Mouse (Mus musculus) MEL (cell line): ENCODE results near the gene Chgb. TPM values are rescaled to one million over a fixed set of nuclear protein-coding genes. Genes with fewer than 3 reads are reported as not detected.

Source experiments
- DNase-seq: peaks from one replicate; pipeline ENCODE4 v3.0.0; 2011; ENCODE audit warnings: low read depth, low spot score
- H3K27ac ChIP-seq: 2 replicates; pipeline ENCODE4 v1.5.1; 2012; ENCODE audit warnings: low read depth, mild to moderate bottlenecking, control low read depth, low read length, moderate library complexity; ENCODE audit not compliant: control insufficient read depth
- H3K27me3 ChIP-seq, 2 experiments: fragments of 150-350 bp in 1 of 2; sonication (generic) in 1 of 2; 2 replicates each; pipeline ENCODE4 v1.6.1; 2012; ENCODE audit warnings: low read length in 2 of 2, mild to moderate bottlenecking in 2 of 2, improper control_type of control experiment in 1 of 2, moderate library complexity in 1 of 2; ENCODE audit not compliant: insufficient read depth in 2 of 2, control insufficient read depth in 1 of 2
- H3K36me3 ChIP-seq, 2 experiments: 2 replicates each; pipeline ENCODE4 v1.6.1; 2012 to 2014; ENCODE audit warnings: low read length in 2 of 2, improper control_type of control experiment in 1 of 2, inconsistent platforms in 1 of 2, mild to moderate bottlenecking in 1 of 2; ENCODE audit not compliant: insufficient read depth in 2 of 2, control insufficient read depth in 1 of 2
- H3K4me1 ChIP-seq, 2 experiments: fragments of 150-350 bp in 1 of 2; sonication (generic) in 1 of 2; 2 replicates each; pipeline ENCODE4 v1.6.1; 2012; ENCODE audit warnings: low read length in 2 of 2, improper control_type of control experiment in 1 of 2, mild to moderate bottlenecking in 1 of 2; ENCODE audit not compliant: insufficient read depth in 2 of 2, control insufficient read depth in 1 of 2
- H3K4me3 ChIP-seq, 2 experiments: fragments of 150-350 bp in 1 of 2; sonication (generic) in 1 of 2; 2 replicates each; pipeline ENCODE4 v1.5.1; 2012; ENCODE audit warnings: low read depth in 2 of 2, low read length in 2 of 2, mild to moderate bottlenecking in 2 of 2, moderate library complexity in 2 of 2, control low read depth in 1 of 2, improper control_type of control experiment in 1 of 2; ENCODE audit not compliant: control insufficient read depth in 1 of 2, insufficient read depth in 1 of 2
- H3K79me2 ChIP-seq: 2 replicates; pipeline ENCODE4 v1.6.1; 2012; ENCODE audit warnings: mild to moderate bottlenecking, low read length, moderate library complexity; ENCODE audit not compliant: control insufficient read depth, poor library complexity, insufficient read depth
- H3K9ac ChIP-seq: 2 replicates; pipeline ENCODE4 v1.6.1; 2012; ENCODE audit warnings: low read depth, mild to moderate bottlenecking, control low read depth, low read length, moderate library complexity; ENCODE audit not compliant: control insufficient read depth, poor library complexity, severe bottlenecking
- H3K9me3 ChIP-seq: fragments of 150-350 bp; sonication (generic); replicated peaks from 2 replicates; pipeline ENCODE4 v1.6.1; 2012; ENCODE audit warnings: mild to moderate bottlenecking, low read length, improper control_type of control experiment, moderate library complexity; ENCODE audit not compliant: insufficient read depth
- EP300 ChIP-seq, 2 experiments: IDR thresholded peaks; 2 replicates each; pipeline ENCODE4 v1.6.1; 2011; ENCODE audit warnings: improper control_type of control experiment in 2 of 2, low read length in 2 of 2, low read depth in 1 of 2, mild to moderate bottlenecking in 1 of 2
- GABPA ChIP-seq: IDR thresholded peaks from 2 replicates; pipeline ENCODE4 v1.6.1; 2012; ENCODE audit warnings: low read depth, mild to moderate bottlenecking, inconsistent platforms, low read length, improper control_type of control experiment, moderate library complexity
- JUND ChIP-seq: IDR thresholded peaks from 2 replicates; pipeline ENCODE4 v1.6.1; 2011; ENCODE audit warnings: low read depth, mild to moderate bottlenecking, improper control_type of control experiment, low read length
- MAX ChIP-seq: IDR thresholded peaks from 2 replicates; pipeline ENCODE4 v1.6.1; 2011; ENCODE audit warnings: low read length, improper control_type of control experiment
- MAZ ChIP-seq: IDR thresholded peaks from 2 replicates; pipeline ENCODE4 v1.6.1; 2012; ENCODE audit warnings: low read depth, mild to moderate bottlenecking, inconsistent platforms, low read length, improper control_type of control experiment
- MYC ChIP-seq: IDR thresholded peaks from 2 replicates; pipeline ENCODE4 v1.6.1; 2011; ENCODE audit warnings: low read depth, mild to moderate bottlenecking, low read length, improper control_type of control experiment, moderate library complexity
- NELFE ChIP-seq: IDR thresholded peaks from 2 replicates; pipeline ENCODE4 v1.6.1; 2011; ENCODE audit warnings: low read depth, low read length, improper control_type of control experiment
- POLR2A ChIP-seq, 2 experiments: IDR thresholded peaks; 2 replicates each; pipeline ENCODE4 v1.6.1; 2011 to 2012; ENCODE audit warnings: low read length in 2 of 2, mild to moderate bottlenecking in 2 of 2, control low read depth in 1 of 2, improper control_type of control experiment in 1 of 2, low read depth in 1 of 2, moderate library complexity in 1 of 2; ENCODE audit not compliant: control insufficient read depth in 1 of 2, insufficient read depth in 1 of 2, poor library complexity in 1 of 2
- POLR2AphosphoS2 ChIP-seq: IDR thresholded peaks from 2 replicates; pipeline ENCODE4 v1.6.1; 2011; ENCODE audit warnings: low read length, improper control_type of control experiment
- TAL1 ChIP-seq: IDR thresholded peaks from 2 replicates; pipeline ENCODE4 v1.6.1; 2012; ENCODE audit warnings: mild to moderate bottlenecking, inconsistent platforms, low read length, moderate library complexity, mixed read lengths
- USF2 ChIP-seq, 2 experiments: IDR thresholded peaks; 2 replicates each; pipeline ENCODE4 v1.6.1; 2011 to 2012; ENCODE audit warnings: improper control_type of control experiment in 2 of 2, low read length in 2 of 2, borderline replicate concordance in 1 of 2, inconsistent platforms in 1 of 2, low read depth in 1 of 2, mild to moderate bottlenecking in 1 of 2; ENCODE audit not compliant: insufficient read depth in 1 of 2
- ZNF384 ChIP-seq: IDR thresholded peaks from 2 replicates; pipeline ENCODE4 v1.6.1; 2012; ENCODE audit warnings: low read depth, mild to moderate bottlenecking, inconsistent platforms, low read length, improper control_type of control experiment
- polyA plus RNA-seq, 2 experiments: library from polyadenylated mRNA; stranded (reverse) in 1 of 2; unstranded in 1 of 2; fragments of >175 nt in 1 of 2; fragments of >200 nt in 1 of 2; gene quantifications; 2 replicates each; pipeline versions ENCODE4 v1.2.1 to v1.2.4; 2012; ENCODE audit warnings: low replicate concordance in 2 of 2, low read depth in 1 of 2; ENCODE audit not compliant: insufficient read length in 2 of 2, insufficient read depth in 1 of 2, missing spikeins in 1 of 2
- total RNA-seq: library from RNA; depleted of rRNA; stranded (reverse); fragments of 300-350 nt; gene quantifications from 2 replicates; pipeline ENCODE4 v1.2.3, GENCODE M21; 2012

Gene Chgb
- total and polyA plus RNA-seq, 3 experiments: 0.06 TPM; not detected in 2

DNA sequence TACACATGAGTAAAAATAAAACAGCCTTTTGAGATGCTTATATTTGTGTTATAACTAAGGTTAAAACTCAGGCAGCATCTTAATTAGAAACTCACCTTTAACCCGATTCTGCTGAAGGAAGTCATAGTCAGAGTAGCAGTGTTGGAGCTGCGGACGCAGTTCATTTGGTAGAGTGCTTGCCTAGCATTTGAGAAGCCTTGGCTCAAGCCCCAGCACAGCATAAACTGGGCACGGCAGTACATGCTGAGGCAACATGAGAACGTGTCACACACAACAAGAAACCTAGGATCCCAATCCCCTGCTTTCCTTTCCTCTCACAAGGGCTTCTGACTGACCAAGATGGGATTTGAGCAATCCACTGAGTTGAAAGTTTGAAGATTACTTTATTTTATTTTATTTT lies 36.2 kb upstream of the Chgb start:
- no peaks in the 10 kb centered on the region for H3K27me3 ChIP-seq
- H3K9ac ChIP-seq: no peak overlapping the region
- H3K27ac ChIP-seq: no peak overlapping the region
- no peaks in the 10 kb centered on the region for H3K9me3 ChIP-seq
- H3K79me2 ChIP-seq: no peaks in the 10 kb centered on the region
- H3K36me3 ChIP-seq: no peaks in the 10 kb centered on the region
- H3K4me3 ChIP-seq: no peak overlapping the region
- TF ChIP-seq POLR2AphosphoS2: no peak
- no peak for TF ChIP-seq NELFE
- TF ChIP-seq USF2 (IDR thresholded peaks at IDR 0.05; ENCODE audit: borderline replicate concordance in 1 of 2, insufficient read depth in 1 of 2, low read depth in 1 of 2, low read length in 2 of 2): no peak
- TF ChIP-seq TAL1: no peak
- no peak for TF ChIP-seq MAX
- TF ChIP-seq ZNF384: no peak
- DNase-seq: no peak
- no peaks in the 10 kb centered on the region for H3K4me1 ChIP-seq

DNA sequence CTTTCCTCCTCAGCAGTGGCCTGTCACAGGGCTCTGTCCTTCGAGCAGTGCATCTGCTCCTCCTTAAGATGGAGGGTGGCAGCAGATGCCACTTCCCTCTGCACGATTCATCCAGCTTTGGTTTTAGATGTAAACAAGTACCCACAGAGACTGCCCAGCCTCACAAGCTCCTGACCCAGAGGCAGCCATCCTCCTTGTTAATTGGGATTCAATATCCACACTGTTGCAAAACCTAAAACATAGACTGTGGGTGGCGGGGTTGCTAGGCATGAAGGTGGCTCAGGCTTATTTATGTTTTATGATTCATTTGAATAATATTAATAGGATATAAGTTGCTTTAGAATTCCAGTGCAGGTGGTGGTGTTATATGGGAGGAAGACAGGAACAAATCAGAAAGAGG lies 35.0 kb upstream of the Chgb start:
- Histone ChIP-seq H3K4me3 (no peak overlapping the region), H3K27ac (no peak overlapping the region), H3K9ac (no peak overlapping the region), H3K27me3 (no peaks in the 10 kb centered on the region), H3K9me3 (no peaks in the 10 kb centered on the region), H3K79me2 (no peaks in the 10 kb centered on the region), H3K4me1 (no peaks in the 10 kb centered on the region), H3K36me3 (no peaks in the 10 kb centered on the region)
- DNase-seq: no peak
- TF ChIP-seq GABPA: no peak

DNA sequence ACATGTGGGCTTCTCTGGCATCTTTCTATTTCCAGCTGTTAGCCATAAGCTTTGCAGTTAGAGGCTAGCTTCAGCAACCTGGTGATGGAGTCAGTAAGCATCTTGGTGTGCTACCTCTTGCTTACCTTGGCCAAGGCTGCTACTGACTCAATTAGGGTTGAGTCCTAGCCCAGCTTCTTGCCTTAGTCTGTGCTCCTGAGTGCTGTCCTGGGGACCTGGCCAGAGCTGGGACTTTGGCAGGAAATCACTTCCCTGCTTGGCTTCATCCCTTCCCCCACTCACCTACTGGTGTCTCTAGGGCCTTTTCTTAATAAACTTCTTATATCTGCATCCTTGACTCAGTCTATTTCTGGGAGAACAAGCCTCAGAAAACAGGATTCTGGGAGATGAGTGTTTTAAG lies 30.4 kb upstream of the Chgb start:
- H3K27me3 ChIP-seq: no peaks in the 10 kb centered on the region
- H3K9me3 ChIP-seq: no peaks in the 10 kb centered on the region
- no peaks in the 10 kb centered on the region for H3K79me2 ChIP-seq
- no peak overlapping the region for H3K4me3 ChIP-seq
- TF ChIP-seq JUND: no peak
- no peak for TF ChIP-seq MAZ
- TF ChIP-seq MYC: no peak
- no peak for TF ChIP-seq EP300 (IDR thresholded peaks at IDR 0.05; ENCODE audit: low read depth in 1 of 2, low read length in 2 of 2)
- no peak for TF ChIP-seq POLR2A (IDR thresholded peaks at IDR 0.05; ENCODE audit: control insufficient read depth in 1 of 2, insufficient read depth in 1 of 2, low read depth in 1 of 2, low read length in 2 of 2, poor library complexity in 1 of 2)
- no peak overlapping the region for H3K27ac ChIP-seq
- no peaks in the 10 kb centered on the region for H3K36me3 ChIP-seq
- no peaks in the 10 kb centered on the region for H3K4me1 ChIP-seq
- no peak for DNase-seq
- H3K9ac ChIP-seq: no peak overlapping the region
